Mouse (Mus musculus): ENCODE data around the gene Wwtr1.

DNA sequence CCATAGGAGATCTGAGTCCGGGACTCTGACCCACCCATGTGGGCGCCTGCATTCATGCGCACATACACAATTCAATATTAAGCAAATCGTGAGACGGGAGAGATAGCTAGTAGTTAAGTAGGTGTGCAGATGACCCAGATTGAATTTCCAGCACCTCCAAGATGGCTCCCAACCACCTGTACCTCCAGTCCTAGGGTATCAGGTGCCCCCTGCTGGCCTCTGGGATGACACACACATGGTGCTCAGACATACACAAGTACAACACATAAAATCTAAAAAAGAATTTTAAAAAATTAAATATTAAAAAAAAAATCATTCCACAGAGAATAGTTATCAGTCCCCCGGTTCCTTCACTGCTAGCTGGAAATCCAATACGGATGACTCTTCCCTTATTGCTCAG is 60.7 kb downstream of the Wwtr1 start:
- no peak for TF ChIP-seq CTCF (IDR thresholded peaks at IDR 0.05; ENCODE audit: low read depth)
- no peak for TF ChIP-seq EP300 (IDR thresholded peaks at IDR 0.05; ENCODE audit: low read depth)

All from heart, postnatal 0 days (tissue).